Mouse (Mus musculus) embryonic facial prominence, embryonic 10.5 days (tissue): ENCODE measurements around the gene Ptpn18. TPM values are rescaled to one million over a fixed set of nuclear protein-coding genes. Genes with fewer than 3 reads are reported as not detected.

Experiments
- DNase-seq: peaks from one replicate; pipeline ENCODE4 v3.0.0-alpha.2; 2017; ENCODE audit warnings: low spot score
- H3K27ac ChIP-seq: fragments of 300-500 bp; sonication (generic); replicated peaks from 2 replicates; pipeline ENCODE4 v1.5.1; 2016; ENCODE audit warnings: mild to moderate bottlenecking
- H3K27me3 ChIP-seq: fragments of 300-500 bp; sonication (generic); replicated peaks from 2 replicates; pipeline ENCODE4 v1.6.1; 2016; ENCODE audit warnings: low read depth, mild to moderate bottlenecking; ENCODE audit not compliant: poor library complexity, severe bottlenecking
- H3K36me3 ChIP-seq: fragments of 300-500 bp; sonication (generic); replicated peaks from 2 replicates; pipeline ENCODE4 v1.6.1; 2016; ENCODE audit warnings: mild to moderate bottlenecking, moderate library complexity
- H3K4me1 ChIP-seq: fragments of 300-500 bp; sonication (generic); 2 replicates; pipeline ENCODE4 v1.6.1; 2016
- H3K4me3 ChIP-seq: fragments of 300-500 bp; sonication (generic); 2 replicates; pipeline ENCODE4 v1.5.1; 2016; ENCODE audit warnings: mild to moderate bottlenecking, moderate library complexity
- H3K9me3 ChIP-seq: fragments of 300-500 bp; sonication (generic); 2 replicates; pipeline ENCODE4 v1.6.1; 2016; ENCODE audit warnings: mild to moderate bottlenecking
- WGBS: fragments of 180-500 bp; shearing (Covaris S2); methylation state at CpG from one replicate; pipeline ENCODE4 v1.1.7; 2016; 5-methylcytosine and 5-hydroxymethylcytosine counted together
- polyA plus RNA-seq: library from polyadenylated mRNA; unstranded; fragments of >200 nt; fragmentation: Nextera tagmentation; extraction: Ambion mirVana; gene quantifications from 2 replicates; pipeline ENCODE4 v1.2.1, GENCODE M21; 2016

Gene Ptpn18
- polyA plus RNA-seq, 1 experiment from 2014 or later, result 4.5 TPM

GRCm38 (mm10) chr1:34438381-34439051 is 21.0 kb upstream of the Ptpn18 start:
- Histone ChIP-seq H3K9me3 (no peaks in the 10 kb centered on the region), H3K27ac (peak overlapping the region; percentile 85), H3K4me3 (peak overlapping the region; percentile 84), H3K27me3 (no peaks in the 10 kb centered on the region), H3K36me3 (peaks cover 35% of the 10 kb centered on the region), H3K4me1 (peaks cover 24% of the 10 kb centered on the region)
- 41% methylated on average over 17 of the region's 20 CpGs for WGBS
- DNase-seq, result no peak

GRCm38 (mm10) chr1:34439215-34439960 is 20.2 kb upstream of the Ptpn18 start, which contains the start of the genes Ccdc115 and Imp4:
TSS of gene Ccdc115 (minus strand) at chr1:34439672.
TSS of gene Imp4 (plus strand) at chr1:34439851.
- Histone ChIP-seq H3K27me3 (no peaks in the 10 kb centered on the region), H3K36me3 (peaks cover 44% of the 10 kb centered on the region), H3K9me3 (no peaks in the 10 kb centered on the region), H3K4me3 (peak within 1 kb of the TSS; percentile 84), H3K27ac (peak within 1 kb of the TSS; percentile 85), H3K4me1 (peaks cover 17% of the 10 kb centered on the region)
- under 1% methylated on average over 48 of the region's 48 CpGs for WGBS
- DNase-seq, result peak; percentile 96

GRCm38 (mm10) chr1:34439961-34440630 is 19.5 kb upstream of the Ptpn18 start:
- Histone ChIP-seq H3K9me3 (no peaks in the 10 kb centered on the region), H3K36me3 (peaks cover 51% of the 10 kb centered on the region), H3K27ac (peak overlapping the region; percentile 85), H3K4me3 (peak overlapping the region; percentile 84), H3K4me1 (peaks cover 17% of the 10 kb centered on the region), H3K27me3 (no peaks in the 10 kb centered on the region)
- no peak for DNase-seq
- WGBS, result 8% methylated on average over 31 of the region's 31 CpGs

GRCm38 (mm10) chr1:34443124-34443523 is 16.4 kb upstream of the Ptpn18 start:
- no peak overlapping the region for H3K27ac ChIP-seq
- H3K4me3 ChIP-seq, result no peak overlapping the region
- no peaks in the 10 kb centered on the region for H3K9me3 ChIP-seq
- H3K27me3 ChIP-seq, result no peaks in the 10 kb centered on the region
- peaks cover 62% of the 10 kb centered on the region for H3K36me3 ChIP-seq
- WGBS, result 94% methylated on average over 6 of the region's 6 CpGs
- DNase-seq, result no peak
- peaks cover 17% of the 10 kb centered on the region for H3K4me1 ChIP-seq

- H3K27me3 ChIP-seq, result peaks cover 68% of the 10 kb centered on the region
- H3K4me1 ChIP-seq, result peaks cover 11% of the 10 kb centered on the region
- H3K9me3 ChIP-seq, result no peaks in the 10 kb centered on the region
- DNase-seq, result peak; percentile 11
- 33% methylated on average over 8 of the region's 8 CpGs for WGBS
- H3K27ac ChIP-seq, result no peak overlapping the region
- no peaks in the 10 kb centered on the region for H3K36me3 ChIP-seq
- no peak overlapping the region for H3K4me3 ChIP-seq
Observed at GRCm38 (mm10) chr1:34458431-34458830, 1.1 kb upstream of the Ptpn18 start.

GRCm38 (mm10) chr1:34460061-34460441 is 489 bp downstream of the Ptpn18 start:
- WGBS, result 2% methylated on average over 15 of the region's 15 CpGs
- no peak for DNase-seq

GRCm38 (mm10) chr1:34462766-34463165 is 3.2 kb downstream of the Ptpn18 start:
- Histone ChIP-seq H3K36me3 (no peaks in the 10 kb centered on the region), H3K4me3 (no peak overlapping the region), H3K27ac (no peak overlapping the region), H3K4me1 (peaks cover 11% of the 10 kb centered on the region), H3K27me3 (peaks cover 52% of the 10 kb centered on the region), H3K9me3 (no peaks in the 10 kb centered on the region)
- peak; percentile 71 for DNase-seq
- 11% methylated on average over 7 of the region's 7 CpGs for WGBS

More at GRCm38 (mm10) chr1:34460061-34460441, 489 bp downstream of the Ptpn18 start:
- H3K4me1 ChIP-seq, result peaks cover 11% of the 10 kb centered on the region
- peak overlapping the region; percentile 71 for H3K4me3 ChIP-seq
- H3K9me3 ChIP-seq, result no peaks in the 10 kb centered on the region
- peaks cover 68% of the 10 kb centered on the region for H3K27me3 ChIP-seq
- no peak overlapping the region for H3K27ac ChIP-seq
- no peaks in the 10 kb centered on the region for H3K36me3 ChIP-seq

- no peak overlapping the region for H3K27ac ChIP-seq
- no peak overlapping the region for H3K4me3 ChIP-seq
- H3K9me3 ChIP-seq, result no peaks in the 10 kb centered on the region
- DNase-seq, result no peak
- peaks cover 6% of the 10 kb centered on the region for H3K4me1 ChIP-seq
- H3K27me3 ChIP-seq, result peaks cover 36% of the 10 kb centered on the region
- H3K36me3 ChIP-seq, result no peaks in the 10 kb centered on the region
- 90% methylated on average over 8 of the region's 8 CpGs for WGBS
Observed at GRCm38 (mm10) chr1:34464310-34464817, 4.8 kb downstream of the Ptpn18 start.

GRCm38 (mm10) chr1:34465445-34465844 is 5.9 kb downstream of the Ptpn18 start:
- Histone ChIP-seq H3K9me3 (no peaks in the 10 kb centered on the region), H3K27me3 (peaks cover 26% of the 10 kb centered on the region), H3K36me3 (no peaks in the 10 kb centered on the region), H3K27ac (no peak overlapping the region), H3K4me1 (no peaks in the 10 kb centered on the region), H3K4me3 (no peak overlapping the region)
- 86% methylated on average over 6 of the region's 6 CpGs for WGBS
- no peak for DNase-seq

GRCm38 (mm10) chr1:34468051-34468450 is 8.5 kb downstream of the Ptpn18 start:
- Histone ChIP-seq H3K4me3 (no peak overlapping the region), H3K4me1 (peaks cover 13% of the 10 kb centered on the region), H3K27me3 (peaks cover 27% of the 10 kb centered on the region), H3K27ac (no peak overlapping the region), H3K36me3 (no peaks in the 10 kb centered on the region), H3K9me3 (no peaks in the 10 kb centered on the region)
- 63% methylated on average over 3 of the region's 3 CpGs for WGBS
- no peak for DNase-seq

- Histone ChIP-seq H3K36me3 (no peaks in the 10 kb centered on the region), H3K9me3 (no peaks in the 10 kb centered on the region), H3K27me3 (peaks cover 31% of the 10 kb centered on the region), H3K4me1 (peaks cover 16% of the 10 kb centered on the region), H3K4me3 (no peak overlapping the region), H3K27ac (no peak overlapping the region)
- 69% methylated on average over 4 of the region's 4 CpGs for WGBS
- DNase-seq, result no peak
Observed at GRCm38 (mm10) chr1:34468500-34468899, 8.9 kb downstream of the Ptpn18 start.

- H3K4me3 ChIP-seq, result no peak overlapping the region
- H3K9me3 ChIP-seq, result no peaks in the 10 kb centered on the region
- no peaks in the 10 kb centered on the region for H3K36me3 ChIP-seq
- H3K27me3 ChIP-seq, result peaks cover 40% of the 10 kb centered on the region
- no peak overlapping the region for H3K27ac ChIP-seq
- WGBS, result 64% methylated on average over 5 of the region's 5 CpGs
- H3K4me1 ChIP-seq, result peaks cover 16% of the 10 kb centered on the region
- DNase-seq, result no peak
Observed at GRCm38 (mm10) chr1:34469801-34470200, 10.2 kb downstream of the Ptpn18 start.
